Mouse (Mus musculus) c-Kit-positive CD71-negative TER-119-negative erythroid progenitor cells, embryonic 14.5 days (primary cell): ENCODE measurements at regions not wholly inside any gene's neighbourhood (a gene's known extent, or its start where the extent isn't known, plus 50 kb on each side); places are given as distances from the start of the nearest gene placed in this dataset.
A peak's percentile ranks its signal among the peaks of the same experiment; 100 is the strongest.
"Not testable (repeated sequence)": the region's sequence is repeated elsewhere in the genome, so short reads cannot be mapped to it uniquely, and the experiment has no call there.

Source experiments
- DNase-seq: peaks from one replicate; pipeline ENCODE4 v3.0.0-alpha.2; 2013; ENCODE audit warnings: low read depth

DNA sequence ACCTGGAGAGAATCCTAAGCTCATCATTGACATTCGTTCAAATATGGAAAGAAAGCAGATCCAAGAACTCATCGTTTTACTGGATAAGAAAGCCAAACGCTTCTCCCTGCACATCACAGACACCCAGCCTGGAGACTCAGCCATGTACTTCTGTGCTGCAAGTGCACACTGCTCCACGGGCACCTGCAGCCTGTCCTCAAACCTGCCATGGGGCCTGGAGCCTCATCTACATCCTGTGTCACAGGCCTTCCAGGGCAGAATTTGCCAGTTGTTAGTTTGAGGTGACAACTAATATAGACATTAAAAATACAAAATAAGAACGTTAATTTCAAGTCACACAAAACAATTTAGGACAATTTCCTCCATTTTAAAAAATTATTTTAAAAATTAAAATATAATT is 549.6 kb downstream of the Dad1 start:
- DNase-seq = not testable (repeated sequence)

DNA sequence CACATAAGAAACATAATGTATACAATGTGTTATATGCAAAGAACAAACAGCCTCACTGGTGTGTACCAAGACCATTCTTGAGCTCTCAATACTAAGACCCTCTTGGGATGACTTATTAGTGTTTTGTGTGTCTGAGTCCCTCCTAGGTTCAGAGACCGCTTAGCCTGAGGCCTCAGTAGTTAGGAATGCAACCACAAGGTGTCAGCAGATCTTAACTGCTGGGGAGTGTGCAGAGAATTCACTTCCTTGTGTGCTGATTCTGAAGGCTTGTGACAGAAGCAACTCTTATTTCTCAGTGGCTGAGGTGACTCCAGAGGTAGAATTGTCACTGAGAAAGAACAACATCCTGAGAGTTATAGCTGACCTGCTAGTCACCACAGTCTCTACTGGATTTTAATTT is 550.3 kb downstream of the Dad1 start:
- not testable (repeated sequence) for DNase-seq

GRCm38 (mm10) chr14:53684100-53684499 is 569.8 kb downstream of the Dad1 start:
- not testable (repeated sequence) for DNase-seq

- peak; percentile 28 for DNase-seq
Measured at GRCm38 (mm10) chr14:53683361-53684015, 570.4 kb downstream of the Dad1 start.

DNA sequence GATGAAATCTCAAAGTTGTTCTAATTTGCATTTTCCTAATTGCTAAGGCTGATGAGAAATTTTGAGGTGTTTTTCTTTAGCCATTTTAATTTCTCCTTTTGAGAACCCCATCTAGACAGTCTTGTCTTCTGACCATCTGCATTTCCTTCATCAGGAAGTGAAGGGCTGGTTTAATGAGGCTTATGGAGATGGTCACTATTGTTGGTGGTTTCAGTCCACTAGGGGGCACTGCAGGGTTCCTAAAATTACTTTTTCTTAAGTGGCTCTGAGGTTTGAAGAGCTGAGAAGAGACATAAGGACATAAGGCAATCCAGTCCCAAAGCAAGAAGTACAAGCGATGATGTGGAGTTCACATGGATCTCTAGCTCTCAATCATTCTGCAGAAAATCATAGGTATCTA is 571.2 kb downstream of the Dad1 start:
- not testable (repeated sequence) for DNase-seq

DNA sequence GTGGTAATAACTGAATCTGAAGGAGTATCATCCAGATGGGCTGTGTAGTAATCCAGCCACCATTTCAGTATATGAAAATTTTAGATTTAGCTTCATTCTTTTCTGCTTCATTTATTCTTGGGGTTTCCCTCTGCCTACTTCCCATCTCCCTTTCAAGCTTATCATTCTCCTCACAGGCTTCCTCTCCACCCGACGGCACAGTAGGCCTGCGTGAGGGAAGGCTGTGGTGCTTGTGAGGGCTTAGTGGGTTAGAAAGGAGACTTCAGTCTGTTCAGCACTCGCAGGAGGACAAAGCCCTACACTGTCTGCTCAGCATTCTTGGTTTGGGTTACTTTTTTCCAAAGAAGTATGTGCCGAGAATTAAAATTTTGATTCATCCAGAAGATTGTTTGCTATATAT is 572.6 kb downstream of the Dad1 start:
- DNase-seq = not testable (repeated sequence)

- DNase-seq = not testable (repeated sequence)
Measured at GRCm38 (mm10) chr14:53665681-53666080, 588.2 kb downstream of the Dad1 start.

GRCm38 (mm10) chr14:53662700-53663355 is 591.1 kb downstream of the Dad1 start:
- not testable (repeated sequence) for DNase-seq

DNA sequence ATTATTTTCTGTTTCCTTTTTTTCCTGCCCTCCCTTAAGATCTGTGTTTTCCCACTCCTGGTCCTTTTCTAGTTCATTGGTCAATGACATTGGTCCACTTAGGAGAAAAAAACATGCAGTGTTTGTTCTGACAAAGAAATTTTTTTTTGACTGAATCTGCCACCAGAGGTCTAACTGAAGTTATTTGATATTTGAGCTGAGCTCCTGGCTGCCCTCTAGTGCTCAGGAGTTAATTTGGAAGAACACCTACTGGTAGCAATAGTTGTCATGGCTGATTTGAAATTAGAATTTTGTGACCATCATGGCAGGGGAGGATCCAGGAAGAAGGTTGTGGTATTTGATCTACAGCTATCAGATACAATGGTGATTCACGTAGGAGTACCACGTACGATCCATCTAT is 599.2 kb downstream of the Dad1 start:
- not testable (repeated sequence) for DNase-seq

DNA sequence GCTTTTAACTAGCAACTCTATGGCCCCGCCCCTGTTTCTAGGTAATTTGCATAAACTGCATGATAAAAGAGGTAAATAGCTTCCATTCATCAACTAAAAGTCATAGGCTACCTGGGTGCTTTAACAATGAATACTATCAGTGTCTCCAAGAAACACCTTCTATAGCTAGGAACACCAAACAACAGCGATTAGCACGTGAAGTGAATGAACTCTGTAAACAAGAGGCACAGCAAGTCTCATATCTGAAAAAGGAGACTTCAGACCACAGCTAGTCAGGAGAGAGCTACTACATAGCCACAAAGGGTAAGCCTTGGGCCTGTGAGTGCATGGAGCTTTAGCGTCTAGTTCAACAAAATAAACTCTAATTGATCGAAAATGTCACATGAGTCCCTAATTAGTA is 602.8 kb downstream of the Dad1 start:
- not testable (repeated sequence) for DNase-seq

GRCm38 (mm10) chr14:53649189-53649588 is 604.7 kb downstream of the Dad1 start:
- not testable (repeated sequence) for DNase-seq

GRCm38 (mm10) chr14:53640441-53640840 is 613.5 kb downstream of the Dad1 start:
- not testable (repeated sequence) for DNase-seq

DNA sequence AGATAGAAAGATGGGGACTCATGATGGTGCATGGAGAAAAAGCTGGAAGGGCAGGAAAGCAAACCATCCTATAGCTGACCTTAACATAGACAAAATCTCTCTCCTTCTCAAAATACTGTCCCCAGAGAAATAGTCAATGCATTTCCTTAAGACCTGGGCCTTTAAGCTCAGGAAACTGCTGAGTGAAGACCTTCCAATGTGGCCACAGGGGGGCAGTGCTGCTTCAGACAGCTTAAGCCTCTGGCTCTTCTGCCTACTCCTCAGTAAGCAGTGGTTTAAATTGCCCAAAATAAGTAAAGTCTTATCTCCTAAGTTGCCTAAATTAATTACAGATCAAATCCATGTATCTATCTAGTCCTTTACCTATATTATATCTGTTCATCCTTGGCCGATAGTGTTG is 616.2 kb downstream of the Dad1 start:
- DNase-seq = peak; percentile 58

- not testable (repeated sequence) for DNase-seq
Measured at GRCm38 (mm10) chr14:53635206-53635605, 618.7 kb downstream of the Dad1 start.

GRCm38 (mm10) chr14:53634320-53634979 is 619.5 kb downstream of the Dad1 start:
- not testable (repeated sequence) for DNase-seq

DNA sequence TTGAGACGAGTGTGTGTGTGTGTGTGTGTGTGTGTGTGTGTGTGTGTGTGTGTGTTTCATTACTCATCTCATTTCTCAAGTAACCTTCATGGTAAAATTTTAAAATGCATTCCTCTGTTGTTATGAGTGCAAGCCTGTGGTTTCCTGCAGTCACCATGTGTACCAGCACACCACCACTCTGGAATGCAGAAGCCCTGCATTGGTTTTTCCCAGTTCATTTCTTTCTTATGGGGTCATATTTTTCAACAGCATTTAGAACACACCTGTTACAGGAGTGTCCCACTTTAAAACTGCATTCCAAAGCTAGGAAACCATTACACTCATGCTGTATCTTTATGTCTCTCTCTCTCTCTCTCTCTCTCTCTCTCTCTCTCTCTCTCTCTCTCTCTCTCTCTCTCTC is 620.2 kb downstream of the Dad1 start:
- not testable (repeated sequence) for DNase-seq

- DNase-seq = not testable (repeated sequence)
Measured at GRCm38 (mm10) chr14:53621376-53621775, 632.5 kb downstream of the Dad1 start.

DNA sequence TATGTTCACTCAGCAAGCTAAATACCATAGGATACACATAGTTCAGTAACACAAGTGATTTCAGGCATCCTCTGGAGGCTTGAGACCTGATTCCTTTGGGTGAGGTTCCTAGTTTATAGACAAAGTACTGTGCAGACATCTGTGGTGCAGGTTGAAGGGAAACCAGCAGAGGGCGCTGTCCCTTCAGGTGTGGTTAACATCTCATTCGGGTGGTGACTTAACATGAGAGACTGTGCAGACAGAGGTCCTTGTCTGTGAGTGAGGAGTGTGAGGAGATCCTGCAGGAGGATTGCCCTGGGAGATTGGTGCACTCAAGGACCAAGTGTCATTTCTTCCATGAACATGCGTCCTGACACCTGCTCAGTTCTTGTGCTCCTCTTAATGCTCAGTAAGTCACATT is 637.8 kb downstream of the Dad1 start:
- not testable (repeated sequence) for DNase-seq

- DNase-seq = no peak
Measured at GRCm38 (mm10) chr14:53614341-53614740, 639.6 kb downstream of the Dad1 start.

- DNase-seq = not testable (repeated sequence)
Measured at GRCm38 (mm10) chr14:53599299-53599698, 654.6 kb downstream of the Dad1 start.

DNA sequence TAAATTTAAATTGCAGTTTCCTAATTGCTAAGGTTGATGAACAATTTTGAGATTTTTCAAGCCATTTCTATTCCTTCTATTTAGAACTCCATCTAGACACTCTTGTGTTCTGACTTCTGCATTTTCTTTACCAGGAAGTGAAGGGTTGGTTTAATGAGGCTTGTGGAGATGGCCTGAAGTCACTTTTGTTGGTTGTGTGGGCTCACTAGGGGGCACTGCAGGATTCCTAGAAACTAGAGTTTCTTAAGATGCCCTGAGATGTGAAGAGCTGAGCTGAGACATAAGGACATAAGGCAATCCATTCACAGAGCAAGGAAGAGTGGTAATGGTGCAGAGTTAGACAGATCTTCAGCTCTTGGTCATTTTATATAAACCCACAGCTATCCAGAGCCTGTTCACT is 656.6 kb downstream of the Dad1 start:
- peak; percentile 40 for DNase-seq

DNA sequence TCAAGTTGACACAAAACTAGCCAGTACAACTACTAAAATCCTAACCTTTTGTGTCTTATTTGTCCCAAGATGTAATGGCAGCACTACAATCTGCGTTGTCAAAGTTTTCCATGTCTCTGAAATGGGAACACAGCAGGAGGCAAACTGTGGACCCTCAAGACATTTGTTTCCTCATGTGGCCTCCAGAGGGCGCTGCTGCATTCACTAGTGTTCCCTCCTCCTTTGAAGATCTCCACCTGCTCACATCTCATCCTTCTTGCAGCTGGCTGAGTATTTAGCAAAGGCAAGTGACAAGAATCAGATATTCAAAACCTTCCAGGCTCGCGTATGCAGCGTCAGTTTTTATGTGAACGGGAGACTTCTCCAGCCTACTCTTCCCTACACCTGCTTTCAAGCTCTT is 663.3 kb downstream of the Dad1 start:
- DNase-seq = not testable (repeated sequence)

- not testable (repeated sequence) for DNase-seq
Measured at GRCm38 (mm10) chr14:53582528-53582927, 671.4 kb downstream of the Dad1 start.
